Mouse (Mus musculus): ENCODE measurements around the gene Dtx2. TPM values are rescaled to one million over a fixed set of nuclear protein-coding genes. Genes with fewer than 3 reads are reported as not detected.

Dtx2 gene
- polyA plus RNA-seq, 1 experiment from 2014 or later: 33.9 TPM

- Histone ChIP-seq H3K4me1 (0 out of 2 replicates have a peak, but pooled peaks cover 5% of the 10 kb centered on the region), H3K4me3 (no peak overlapping the region), H3K27me3 (ENCODE audit: poor library complexity, severe bottlenecking) (no peaks in the 10 kb centered on the region), H3K9me3 (no peaks in the 10 kb centered on the region), H3K27ac (no peak overlapping the region), H3K36me3 (replicated peaks) (no peaks in the 10 kb centered on the region)
- 38% methylated on average over 6 of the region's 6 CpGs for WGBS
- DNase-seq (ENCODE audit: extremely low spot score, low spot score): peak; percentile 64
Measured at GRCm38 (mm10) chr5:135982398-135982797, 12.2 kb upstream of the Dtx2 start.

- no peaks in the 10 kb centered on the region for H3K9me3 ChIP-seq
- H3K27ac ChIP-seq: no peak overlapping the region
- H3K27me3 ChIP-seq (ENCODE audit: poor library complexity, severe bottlenecking): no peaks in the 10 kb centered on the region
- 70% methylated on average over 6 of the region's 6 CpGs for WGBS
- H3K4me1 ChIP-seq: 0 out of 2 replicates have a peak, but pooled peaks cover 3% of the 10 kb centered on the region
- H3K4me3 ChIP-seq: no peak overlapping the region
- DNase-seq (ENCODE audit: extremely low spot score, low spot score): no peak
- H3K36me3 ChIP-seq (replicated peaks): no peaks in the 10 kb centered on the region
Measured at GRCm38 (mm10) chr5:135984546-135985044, 10.0 kb upstream of the Dtx2 start.

GRCm38 (mm10) chr5:135987248-135987647 is 7.4 kb upstream of the Dtx2 start:
- 69% methylated on average over 11 of the region's 11 CpGs for WGBS
- Histone ChIP-seq H3K4me1 (no peaks in the 10 kb centered on the region), H3K27ac (no peak overlapping the region), H3K27me3 (ENCODE audit: poor library complexity, severe bottlenecking) (no peaks in the 10 kb centered on the region), H3K36me3 (replicated peaks) (no peaks in the 10 kb centered on the region), H3K9me3 (no peaks in the 10 kb centered on the region), H3K4me3 (no peak overlapping the region)
- DNase-seq (ENCODE audit: extremely low spot score, low spot score): no peak

- Histone ChIP-seq H3K4me3 (no peak overlapping the region), H3K27ac (no peak overlapping the region), H3K4me1 (peaks cover 6% of the 10 kb centered on the region), H3K9me3 (no peaks in the 10 kb centered on the region), H3K36me3 (replicated peaks) (no peaks in the 10 kb centered on the region), H3K27me3 (ENCODE audit: poor library complexity, severe bottlenecking) (no peaks in the 10 kb centered on the region)
- WGBS: 77% methylated on average over 5 of the region's 5 CpGs
- DNase-seq (ENCODE audit: extremely low spot score, low spot score): no peak
Measured at GRCm38 (mm10) chr5:135990601-135991000, 4.0 kb upstream of the Dtx2 start.

- H3K4me1 ChIP-seq: peaks cover 14% of the 10 kb centered on the region
- H3K27me3 ChIP-seq (ENCODE audit: poor library complexity, severe bottlenecking): no peaks in the 10 kb centered on the region
- DNase-seq (ENCODE audit: extremely low spot score, low spot score): no peak
- 78% methylated on average over 5 of the region's 5 CpGs for WGBS
- peaks cover 23% of the 10 kb centered on the region for H3K36me3 ChIP-seq (replicated peaks)
- no peak overlapping the region for H3K4me3 ChIP-seq
- no peaks in the 10 kb centered on the region for H3K9me3 ChIP-seq
- no peak overlapping the region for H3K27ac ChIP-seq
Measured at GRCm38 (mm10) chr5:135993381-135993965, 1.1 kb upstream of the Dtx2 start.

GRCm38 (mm10) chr5:135994335-135994724 is 270 bp upstream of the Dtx2 start:
- WGBS: 67% methylated on average over 8 of the region's 8 CpGs
- no peak for DNase-seq (ENCODE audit: extremely low spot score, low spot score)
- Histone ChIP-seq H3K27me3 (ENCODE audit: poor library complexity, severe bottlenecking) (no peaks in the 10 kb centered on the region), H3K4me1 (peaks cover 14% of the 10 kb centered on the region), H3K36me3 (replicated peaks) (peaks cover 31% of the 10 kb centered on the region), H3K4me3 (peak overlapping the region; percentile 82), H3K27ac (peak overlapping the region; percentile 92; the same call in 1 of the 2 replicates), H3K9me3 (peaks cover 3% of the 10 kb centered on the region; the same call in 1 of the 2 replicates)

GRCm38 (mm10) chr5:135996162-135996561 is 1.6 kb downstream of the Dtx2 start:
- no peak for DNase-seq (ENCODE audit: extremely low spot score, low spot score)
- Histone ChIP-seq H3K9me3 (peaks cover 3% of the 10 kb centered on the region; the same call in 1 of the 2 replicates), H3K4me3 (no peak overlapping the region), H3K36me3 (replicated peaks) (peaks cover 49% of the 10 kb centered on the region), H3K4me1 (peaks cover 14% of the 10 kb centered on the region), H3K27me3 (ENCODE audit: poor library complexity, severe bottlenecking) (no peaks in the 10 kb centered on the region), H3K27ac (no peak overlapping the region)
- WGBS: 93% methylated on average over 8 of the region's 8 CpGs

GRCm38 (mm10) chr5:136001222-136001621 is 6.6 kb downstream of the Dtx2 start:
- H3K4me3 ChIP-seq: no peak overlapping the region
- H3K4me1 ChIP-seq: peaks cover 19% of the 10 kb centered on the region
- no peak for DNase-seq (ENCODE audit: extremely low spot score, low spot score)
- no peak overlapping the region for H3K27ac ChIP-seq
- 94% methylated on average over 6 of the region's 6 CpGs for WGBS
- peaks cover 6% of the 10 kb centered on the region; the same call in 1 of the 2 replicates for H3K9me3 ChIP-seq
- H3K27me3 ChIP-seq (ENCODE audit: poor library complexity, severe bottlenecking): no peaks in the 10 kb centered on the region
- H3K36me3 ChIP-seq (replicated peaks): peaks cover 70% of the 10 kb centered on the region

DNA sequence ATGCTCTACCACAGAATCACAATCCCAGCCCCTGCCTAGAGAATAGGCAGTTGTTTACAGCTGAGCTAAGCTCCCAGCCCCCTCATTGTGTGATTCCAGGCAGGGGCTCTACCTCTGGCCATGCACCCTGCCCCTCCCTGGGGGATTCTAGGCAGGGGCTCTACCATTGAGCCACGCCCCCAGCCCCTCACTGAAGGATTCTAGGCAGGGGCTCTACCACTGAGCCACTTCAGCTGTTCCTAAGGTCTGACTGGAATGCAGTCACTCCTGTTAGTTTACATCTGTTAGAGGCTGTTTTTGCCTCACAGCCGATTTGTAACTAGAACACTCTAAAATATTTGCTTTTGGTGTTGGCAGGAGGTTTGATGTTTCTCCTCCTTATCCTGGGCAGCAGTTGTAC is 7.7 kb downstream of the Dtx2 start:
- Histone ChIP-seq H3K27me3 (ENCODE audit: poor library complexity, severe bottlenecking) (no peaks in the 10 kb centered on the region), H3K27ac (peak overlapping the region; percentile 35; the same call in 1 of the 2 replicates), H3K4me3 (no peak overlapping the region), H3K4me1 (peaks cover 17% of the 10 kb centered on the region), H3K9me3 (peaks cover 6% of the 10 kb centered on the region; the same call in 1 of the 2 replicates), H3K36me3 (replicated peaks) (peaks cover 59% of the 10 kb centered on the region)
- 70% methylated on average over 2 of the region's 2 CpGs for WGBS
- DNase-seq (ENCODE audit: extremely low spot score, low spot score): no peak

GRCm38 (mm10) chr5:136002751-136003151 is 8.2 kb downstream of the Dtx2 start:
- DNase-seq (ENCODE audit: extremely low spot score, low spot score): no peak
- no peak overlapping the region for H3K27ac ChIP-seq
- 34% methylated on average over 3 of the region's 3 CpGs for WGBS

GRCm38 (mm10) chr5:136004537-136004936 is 9.9 kb downstream of the Dtx2 start:
- Histone ChIP-seq H3K4me1 (peaks cover 17% of the 10 kb centered on the region), H3K4me3 (no peak overlapping the region), H3K36me3 (replicated peaks) (peaks cover 44% of the 10 kb centered on the region), H3K9me3 (peaks cover 3% of the 10 kb centered on the region; the same call in 1 of the 2 replicates), H3K27ac (no peak overlapping the region), H3K27me3 (ENCODE audit: poor library complexity, severe bottlenecking) (no peaks in the 10 kb centered on the region)
- WGBS: 89% methylated on average over 4 of the region's 4 CpGs
- no peak for DNase-seq (ENCODE audit: extremely low spot score, low spot score)

More at GRCm38 (mm10) chr5:136002751-136003151, 8.2 kb downstream of the Dtx2 start:
- Histone ChIP-seq H3K4me3 (no peak overlapping the region), H3K27me3 (ENCODE audit: poor library complexity, severe bottlenecking) (no peaks in the 10 kb centered on the region), H3K9me3 (peaks cover 6% of the 10 kb centered on the region; the same call in 1 of the 2 replicates), H3K36me3 (replicated peaks) (peaks cover 55% of the 10 kb centered on the region), H3K4me1 (peaks cover 17% of the 10 kb centered on the region)

- Histone ChIP-seq H3K4me3 (no peak overlapping the region), H3K4me1 (peaks cover 9% of the 10 kb centered on the region), H3K36me3 (replicated peaks) (peaks cover 43% of the 10 kb centered on the region), H3K9me3 (no peaks in the 10 kb centered on the region), H3K27ac (no peak overlapping the region), H3K27me3 (ENCODE audit: poor library complexity, severe bottlenecking) (no peaks in the 10 kb centered on the region)
- no peak for DNase-seq (ENCODE audit: extremely low spot score, low spot score)
- WGBS: 86% methylated on average over 7 of the region's 7 CpGs
Measured at GRCm38 (mm10) chr5:136007745-136008144, 13.1 kb downstream of the Dtx2 start.

DNA sequence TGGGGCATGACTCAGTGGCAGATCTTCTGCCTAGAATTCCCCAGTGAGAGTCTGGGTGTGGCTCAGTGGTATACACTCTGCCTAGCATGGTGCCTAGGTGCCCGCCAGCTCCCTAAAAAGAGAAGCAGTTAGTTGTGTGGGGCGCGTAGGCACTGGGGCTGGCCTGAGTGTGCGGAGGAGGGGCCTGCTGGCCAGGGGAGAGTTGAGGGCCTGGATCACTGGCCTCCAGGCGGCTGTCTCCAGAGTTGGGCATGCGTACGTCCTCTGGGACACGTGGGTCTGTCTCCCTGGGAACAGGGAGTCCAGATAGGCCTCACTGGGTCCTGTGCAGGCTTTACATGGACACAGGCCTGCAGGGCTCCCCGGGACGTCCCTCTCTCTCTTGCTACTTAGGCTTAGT is 20.3 kb downstream of the Dtx2 start:
- Histone ChIP-seq H3K9me3 (no peaks in the 10 kb centered on the region), H3K4me3 (no peak overlapping the region), H3K27ac (no peak overlapping the region), H3K36me3 (replicated peaks) (peaks cover 68% of the 10 kb centered on the region), H3K4me1 (0 out of 2 replicates have a peak, but pooled peaks cover 2% of the 10 kb centered on the region), H3K27me3 (ENCODE audit: poor library complexity, severe bottlenecking) (no peaks in the 10 kb centered on the region)
- WGBS: 84% methylated on average over 10 of the region's 10 CpGs
- no peak for DNase-seq (ENCODE audit: extremely low spot score, low spot score)

All from forebrain, embryonic 10.5 days (tissue).